Mouse (Mus musculus): ENCODE data around the gene Gm21987. TPM values are rescaled to one million over a fixed set of nuclear protein-coding genes. Genes with fewer than 3 reads are reported as not detected.
A peak's percentile ranks its signal among the peaks of the same experiment; 100 is the strongest.

The Gm21987 gene
- polyA plus RNA-seq, 1 experiment: not detected

DNA sequence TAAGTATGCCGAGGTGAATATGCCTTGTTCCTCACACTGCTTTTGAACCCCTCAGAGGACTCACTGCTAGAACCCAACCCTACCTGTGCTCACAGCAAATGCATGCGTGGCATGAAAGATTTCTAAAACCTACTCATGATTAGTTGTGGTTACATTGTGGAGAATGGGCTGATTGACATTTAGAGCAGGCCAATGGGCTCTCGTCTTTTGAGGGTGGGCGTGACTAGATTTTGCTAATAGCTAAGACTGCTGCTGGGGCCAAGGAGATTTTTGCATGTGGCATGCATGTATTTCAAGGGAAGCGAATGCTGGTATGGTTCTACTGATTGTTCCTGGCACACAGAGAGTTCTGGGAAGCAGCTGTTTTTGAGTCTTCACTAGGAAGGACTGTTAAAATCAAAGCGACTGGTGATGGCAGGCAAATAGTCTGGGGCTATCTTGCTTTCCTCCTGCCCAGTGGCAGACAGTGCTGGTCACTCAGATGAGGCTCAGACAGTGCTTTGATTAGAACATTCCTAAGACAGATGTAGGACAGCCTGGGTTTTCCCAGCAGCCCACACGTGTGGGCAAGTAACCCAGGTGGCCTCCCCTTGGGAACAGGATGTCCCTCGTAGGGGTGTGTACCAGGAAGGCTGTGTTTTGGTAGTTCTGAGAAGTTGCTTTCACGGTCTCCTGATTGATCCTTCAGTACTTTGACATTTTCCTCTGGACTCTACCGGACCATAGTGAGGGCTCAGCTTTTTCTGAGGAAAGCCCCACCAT is 27.7 kb downstream of the Gm21987 start:
- 75% methylated on average over 10 of the region's 10 CpGs for WGBS
- peak overlapping the region; percentile 49 for H3K4me3 ChIP-seq (replicated peaks; ENCODE audit: control insufficient read depth, low read depth, low read length)
- TF ChIP-seq CTCF (IDR thresholded peaks at IDR 0.05; ENCODE audit: control insufficient read depth, insufficient read depth, low read length): no peak
- TF ChIP-seq POLR2A (IDR thresholded peaks at IDR 0.05; ENCODE audit: borderline replicate concordance, control insufficient read depth, low read depth, low read length): no peak
- no peak overlapping the region for H3K27ac ChIP-seq (ENCODE audit: control insufficient read depth, insufficient read depth, low read depth, low read length, poor library complexity)
- H3K4me1 ChIP-seq (ENCODE audit: control insufficient read depth, insufficient read depth, low read length): no peaks in the 10 kb centered on the region; the same call in 1 of the 2 replicates

DNA sequence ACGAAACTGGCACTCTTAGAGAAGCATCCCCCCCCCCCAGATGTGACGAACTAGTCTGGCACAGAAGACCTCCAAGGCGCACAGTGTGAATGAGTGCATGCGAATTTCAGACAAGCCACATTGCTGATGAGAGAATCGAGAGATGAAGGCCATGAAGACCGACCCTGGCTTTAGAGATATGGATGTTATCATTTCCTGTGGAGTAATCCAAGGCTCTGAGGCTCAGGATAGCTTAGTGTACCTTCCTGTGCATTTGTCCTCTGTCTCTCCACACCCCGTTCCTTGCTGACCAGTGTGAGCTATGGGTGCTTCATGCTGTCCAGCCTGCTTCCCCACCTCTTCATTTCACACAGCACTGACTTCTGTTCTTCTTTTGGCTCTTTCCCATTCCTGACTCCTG is 28.3 kb downstream of the Gm21987 start:
- Histone ChIP-seq H3K4me3 (replicated peaks; ENCODE audit: control insufficient read depth, low read depth, low read length) (peak overlapping the region; percentile 34), H3K4me1 (ENCODE audit: control insufficient read depth, insufficient read depth, low read length) (no peaks in the 10 kb centered on the region; the same call in 1 of the 2 replicates), H3K27ac (ENCODE audit: control insufficient read depth, insufficient read depth, low read depth, low read length, poor library complexity) (no peak overlapping the region)
- no peak for TF ChIP-seq POLR2A (IDR thresholded peaks at IDR 0.05; ENCODE audit: borderline replicate concordance, control insufficient read depth, low read depth, low read length)
- TF ChIP-seq CTCF (IDR thresholded peaks at IDR 0.05; ENCODE audit: control insufficient read depth, insufficient read depth, low read length): no peak
- 58% methylated on average over 7 of the region's 7 CpGs for WGBS

DNA sequence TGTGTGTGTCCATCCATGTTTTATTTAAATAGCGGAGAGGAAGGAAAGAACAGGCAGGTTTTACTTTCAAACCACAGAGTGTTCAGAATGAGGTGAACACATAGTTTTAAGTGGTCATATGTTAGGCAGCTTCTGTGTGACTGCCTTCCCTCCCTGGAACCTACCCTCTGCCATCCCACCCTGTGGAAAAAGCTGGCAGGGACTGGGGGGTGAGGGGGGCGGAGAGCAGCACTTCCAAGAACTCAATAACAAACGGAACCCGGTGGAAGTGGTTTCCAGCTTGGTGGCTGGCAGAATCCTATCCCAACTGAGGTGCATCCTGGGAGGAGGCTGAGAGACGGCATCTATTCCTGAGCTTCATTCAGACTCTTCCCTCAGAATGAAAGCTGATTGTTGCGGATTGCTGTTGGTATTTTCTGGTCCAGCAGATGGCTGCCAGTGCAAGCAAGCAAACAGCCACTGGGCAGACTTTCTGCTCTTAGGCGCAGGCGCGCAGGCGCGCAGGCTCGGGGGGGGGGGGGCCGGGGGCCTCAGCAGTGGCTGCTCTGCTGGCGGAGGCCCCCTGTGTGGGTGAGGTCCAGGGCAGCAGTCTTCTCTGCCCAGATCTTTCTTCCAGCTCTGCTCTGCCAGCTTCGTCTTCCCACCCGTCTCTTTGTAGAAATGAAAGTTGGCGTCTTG is 29.5 kb downstream of the Gm21987 start:
- 11% methylated on average over 17 of the region's 17 CpGs for WGBS
- Histone ChIP-seq H3K4me3 (replicated peaks; ENCODE audit: control insufficient read depth, low read depth, low read length) (peak overlapping the region; percentile 69), H3K4me1 (ENCODE audit: control insufficient read depth, insufficient read depth, low read length) (no peaks in the 10 kb centered on the region; the same call in 1 of the 2 replicates), H3K27ac (ENCODE audit: control insufficient read depth, insufficient read depth, low read depth, low read length, poor library complexity) (peak overlapping the region; percentile 20; the same call in 1 of the 2 replicates)
- peak; percentile 36; the same call in 1 of the 2 replicates for TF ChIP-seq CTCF (IDR thresholded peaks at IDR 0.05; ENCODE audit: control insufficient read depth, insufficient read depth, low read length)
- TF ChIP-seq POLR2A (IDR thresholded peaks at IDR 0.05; ENCODE audit: borderline replicate concordance, control insufficient read depth, low read depth, low read length): no peak

DNA sequence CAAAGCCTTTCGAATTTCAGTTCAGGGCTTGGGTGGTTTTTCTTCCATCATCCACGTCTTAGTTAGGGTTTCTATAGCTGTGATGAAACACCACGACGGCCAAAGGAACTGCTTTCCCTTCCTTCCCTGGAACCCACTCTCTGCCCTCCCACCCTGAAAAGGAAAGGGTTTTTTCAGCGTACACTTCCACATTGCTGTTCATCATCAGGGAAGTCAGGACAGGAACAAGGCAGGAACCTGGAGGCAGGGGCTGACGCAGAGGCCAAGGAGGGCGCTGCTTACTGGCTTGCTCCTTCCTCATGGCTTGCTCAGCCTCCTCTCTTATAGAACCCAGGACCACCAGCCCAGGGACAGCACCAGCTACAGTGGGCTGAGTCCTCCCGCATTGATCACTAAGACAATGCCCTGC is 30.0 kb downstream of the Gm21987 start:
- H3K27ac ChIP-seq (ENCODE audit: control insufficient read depth, insufficient read depth, low read depth, low read length, poor library complexity): peak overlapping the region; percentile 20; the same call in 1 of the 2 replicates
- WGBS: 19% methylated on average over 8 of the region's 8 CpGs
- TF ChIP-seq CTCF (IDR thresholded peaks at IDR 0.05; ENCODE audit: control insufficient read depth, insufficient read depth, low read length) (no peak), POLR2A (IDR thresholded peaks at IDR 0.05; ENCODE audit: borderline replicate concordance, control insufficient read depth, low read depth, low read length) (no peak)
- peak overlapping the region; percentile 69 for H3K4me3 ChIP-seq (replicated peaks; ENCODE audit: control insufficient read depth, low read depth, low read length)
- no peaks in the 10 kb centered on the region; the same call in 1 of the 2 replicates for H3K4me1 ChIP-seq (ENCODE audit: control insufficient read depth, insufficient read depth, low read length)

GRCm38 (mm10) chr16:38377546-38377945 is 30.7 kb downstream of the Gm21987 start:
- H3K4me1 ChIP-seq (ENCODE audit: control insufficient read depth, insufficient read depth, low read length): no peaks in the 10 kb centered on the region; the same call in 1 of the 2 replicates
- 84% methylated on average over 6 of the region's 6 CpGs for WGBS
- no peak overlapping the region for H3K27ac ChIP-seq (ENCODE audit: control insufficient read depth, insufficient read depth, low read depth, low read length, poor library complexity)
- TF ChIP-seq POLR2A (IDR thresholded peaks at IDR 0.05; ENCODE audit: borderline replicate concordance, control insufficient read depth, low read depth, low read length): no peak
- no peak for TF ChIP-seq CTCF (IDR thresholded peaks at IDR 0.05; ENCODE audit: control insufficient read depth, insufficient read depth, low read length)
- H3K4me3 ChIP-seq (replicated peaks; ENCODE audit: control insufficient read depth, low read depth, low read length): no peak overlapping the region

DNA sequence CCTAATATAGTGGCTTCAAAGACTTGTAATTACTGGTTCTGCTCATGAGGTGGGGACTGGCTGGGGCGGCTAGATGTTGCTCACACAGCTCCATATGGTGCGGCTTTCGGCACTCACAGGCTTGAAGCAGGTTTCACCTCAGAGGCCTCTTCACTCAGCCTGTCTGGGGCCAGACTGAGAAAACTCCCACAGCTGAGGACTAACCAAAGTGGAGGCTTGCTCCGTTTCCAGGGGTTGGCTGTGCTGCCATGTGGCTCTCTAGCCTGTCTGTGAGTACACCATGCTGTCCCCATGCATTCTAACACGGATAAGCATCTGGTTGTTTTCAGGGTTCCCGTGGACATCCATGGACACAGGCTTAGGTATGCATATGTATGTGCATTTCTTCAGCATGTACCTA is 31.8 kb downstream of the Gm21987 start:
- no peaks in the 10 kb centered on the region; the same call in 1 of the 2 replicates for H3K4me1 ChIP-seq (ENCODE audit: control insufficient read depth, insufficient read depth, low read length)

GRCm38 (mm10) chr16:38379088-38379487 is 32.2 kb downstream of the Gm21987 start:
- TF ChIP-seq CTCF (IDR thresholded peaks at IDR 0.05; ENCODE audit: control insufficient read depth, insufficient read depth, low read length): no peak
- TF ChIP-seq POLR2A (IDR thresholded peaks at IDR 0.05; ENCODE audit: borderline replicate concordance, control insufficient read depth, low read depth, low read length): no peak
- Histone ChIP-seq H3K27ac (ENCODE audit: control insufficient read depth, insufficient read depth, low read depth, low read length, poor library complexity) (no peak overlapping the region), H3K4me3 (replicated peaks; ENCODE audit: control insufficient read depth, low read depth, low read length) (no peak overlapping the region), H3K4me1 (ENCODE audit: control insufficient read depth, insufficient read depth, low read length) (no peaks in the 10 kb centered on the region; the same call in 1 of the 2 replicates)
- WGBS: 35% methylated on average over 6 of the region's 6 CpGs

More for the DNA sequence above, 31.8 kb downstream of the Gm21987 start:
- Histone ChIP-seq H3K27ac (ENCODE audit: control insufficient read depth, insufficient read depth, low read depth, low read length, poor library complexity) (no peak overlapping the region), H3K4me3 (replicated peaks; ENCODE audit: control insufficient read depth, low read depth, low read length) (no peak overlapping the region)
- TF ChIP-seq POLR2A (IDR thresholded peaks at IDR 0.05; ENCODE audit: borderline replicate concordance, control insufficient read depth, low read depth, low read length): no peak
- TF ChIP-seq CTCF (IDR thresholded peaks at IDR 0.05; ENCODE audit: control insufficient read depth, insufficient read depth, low read length): no peak
- WGBS: 91% methylated on average over 6 of the region's 6 CpGs

DNA sequence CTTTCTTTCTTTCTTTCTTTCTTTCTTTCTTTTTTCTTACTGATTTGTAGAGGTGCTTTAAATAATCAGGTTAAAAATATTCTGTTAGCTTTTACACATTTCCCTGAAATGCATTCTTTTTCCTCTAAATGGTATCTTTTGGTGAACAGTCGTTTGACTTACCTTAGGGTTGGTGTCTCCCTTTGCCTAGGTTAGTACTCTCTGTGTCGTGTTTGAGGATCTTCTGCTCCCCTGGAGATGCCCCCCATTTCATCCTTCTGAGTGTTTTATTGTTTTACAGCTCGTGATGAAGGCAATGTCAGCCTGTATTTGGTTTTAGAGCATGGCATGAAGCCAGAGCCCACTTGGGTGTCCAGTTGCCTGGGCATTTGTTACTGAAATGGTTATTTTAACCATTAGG is 32.7 kb downstream of the Gm21987 start:
- Histone ChIP-seq H3K4me1 (ENCODE audit: control insufficient read depth, insufficient read depth, low read length) (no peaks in the 10 kb centered on the region; the same call in 1 of the 2 replicates), H3K27ac (ENCODE audit: control insufficient read depth, insufficient read depth, low read depth, low read length, poor library complexity) (no peak overlapping the region), H3K4me3 (replicated peaks; ENCODE audit: control insufficient read depth, low read depth, low read length) (no peak overlapping the region)
- WGBS: 55% methylated on average over 3 of the region's 3 CpGs
- TF ChIP-seq CTCF (IDR thresholded peaks at IDR 0.05; ENCODE audit: control insufficient read depth, insufficient read depth, low read length) (no peak), POLR2A (IDR thresholded peaks at IDR 0.05; ENCODE audit: borderline replicate concordance, control insufficient read depth, low read depth, low read length) (no peak)

Data from bone marrow, adult 2 months (tissue).